Mouse (Mus musculus): ENCODE results near the gene Lsm4. TPM values are rescaled to one million over a fixed set of nuclear protein-coding genes. Genes with fewer than 3 reads are reported as not detected.

The Lsm4 gene
- total and polyA plus RNA-seq, 3 experiments: 143 to 240 (median 168) TPM

DNA sequence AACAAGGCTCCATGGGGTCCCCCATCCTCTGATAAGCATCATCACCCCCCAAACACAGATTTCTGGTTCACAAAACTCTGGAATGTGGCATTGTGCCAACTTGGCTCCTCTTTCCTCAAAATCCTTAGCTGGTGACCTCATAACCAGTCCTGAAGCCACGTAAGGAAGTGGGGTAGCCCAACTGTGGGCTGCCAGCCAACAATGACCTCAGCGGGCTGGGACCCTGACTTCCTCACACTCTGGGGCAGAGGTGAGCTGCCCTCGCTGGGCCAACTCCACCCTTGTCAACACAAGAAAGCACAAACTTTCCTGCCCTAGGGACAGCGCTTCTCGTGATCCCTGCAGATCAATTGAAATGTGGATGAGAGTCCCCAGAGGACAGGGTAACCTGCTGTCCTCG, 39.0 kb upstream of the Lsm4 start:
- peaks cover 2% of the 10 kb centered on the region for H3K9me3 ChIP-seq (replicated peaks; ENCODE audit: low read length)
- dilution Hi-C loops (cut with MboI; ENCODE audit: extremely low pct_ligation_motif_present, extremely low pct_unique_long_range_greater_than_20kb, low sequenced_read_pairs): no loop called here
- H3K79me2 ChIP-seq (replicated peaks; ENCODE audit: control insufficient read depth, extremely low read depth, insufficient read depth, poor library complexity, severe bottlenecking): no peaks in the 10 kb centered on the region
- no peaks in the 10 kb centered on the region for H3K27me3 ChIP-seq (replicated peaks)
- H3K4me2 ChIP-seq (ENCODE audit: insufficient read depth, low read depth, poor library complexity, severe bottlenecking): no peak overlapping the region
- TF ChIP-seq NELFE (IDR thresholded peaks at IDR 0.05; ENCODE audit: low read depth, low read length) (no peak), KAT2A (IDR thresholded peaks at IDR 0.05; ENCODE audit: insufficient replicate concordance, low read length) (no peak)
- peaks cover 36 to 90% of the 10 kb centered on the region in 2 experiments for H3K4me1 ChIP-seq (ENCODE audit: control insufficient read depth in 1 of 2, insufficient read depth in 2 of 2)
- no peak overlapping the region for H3K9ac ChIP-seq (ENCODE audit: insufficient read depth, low read depth)
- no peak for DNase-seq (ENCODE audit: extremely low read depth)
- in situ Hi-C loops (cut with MboI; ENCODE audit: low pct_ligation_motif_present, low pct_unique_long_range_greater_than_20kb, low sequenced_read_pairs): no loop called here
- H3K36me3 ChIP-seq (replicated peaks in 1 of 2; ENCODE audit: control insufficient read depth in 1 of 2, insufficient read depth in 1 of 2, low read length in 1 of 2): no peaks in the 10 kb centered on the region
- H3K27ac ChIP-seq (ENCODE audit: insufficient read depth, low read depth): peak overlapping the region; percentile 100
- no peak overlapping the region for H3K4me3 ChIP-seq (replicated peaks in 1 of 3; ENCODE audit: low read depth in 2 of 3, low read length in 2 of 3, poor library complexity in 1 of 3)

DNA sequence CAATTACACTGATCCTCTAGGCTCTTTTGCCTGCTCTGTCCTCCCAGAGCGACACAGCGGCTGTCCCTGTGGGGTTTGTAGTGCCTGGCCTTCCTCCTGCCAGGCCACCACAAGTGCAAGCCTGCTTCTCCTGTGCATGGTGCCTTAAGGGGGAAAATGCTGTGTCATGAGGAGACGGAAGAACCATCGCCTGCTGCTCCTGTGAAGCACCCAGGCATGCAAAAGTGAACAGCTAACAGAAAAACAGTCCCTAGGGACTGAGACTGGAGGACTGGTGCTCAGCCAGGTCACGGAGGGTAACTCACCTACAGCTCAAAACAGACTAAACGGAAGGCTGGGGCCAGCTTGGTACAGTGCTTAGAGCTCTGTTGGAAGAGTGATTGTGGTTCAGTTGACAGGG, 37.5 kb upstream of the Lsm4 start:
- no peaks in the 10 kb centered on the region for H3K36me3 ChIP-seq (replicated peaks in 1 of 2; ENCODE audit: control insufficient read depth in 1 of 2, insufficient read depth in 1 of 2, low read length in 1 of 2)
- H3K27me3 ChIP-seq (replicated peaks): no peaks in the 10 kb centered on the region
- H3K27ac ChIP-seq (ENCODE audit: insufficient read depth, low read depth): peak overlapping the region; percentile 100
- peak; percentile 99 for DNase-seq (ENCODE audit: extremely low read depth)
- dilution Hi-C loops (cut with MboI; ENCODE audit: extremely low pct_ligation_motif_present, extremely low pct_unique_long_range_greater_than_20kb, low sequenced_read_pairs): no loop called here
- in situ Hi-C loops (cut with MboI; ENCODE audit: low pct_ligation_motif_present, low pct_unique_long_range_greater_than_20kb, low sequenced_read_pairs): no loop called here
- no peaks in the 10 kb centered on the region for H3K79me2 ChIP-seq (replicated peaks; ENCODE audit: control insufficient read depth, extremely low read depth, insufficient read depth, poor library complexity, severe bottlenecking)
- H3K4me2 ChIP-seq (ENCODE audit: insufficient read depth, low read depth, poor library complexity, severe bottlenecking): peak overlapping the region; percentile 54
- no peak overlapping the region for H3K4me3 ChIP-seq (replicated peaks in 1 of 3; ENCODE audit: low read depth in 2 of 3, low read length in 2 of 3, poor library complexity in 1 of 3)
- H3K9me3 ChIP-seq (replicated peaks; ENCODE audit: low read length): peaks cover 2% of the 10 kb centered on the region
- H3K9ac ChIP-seq (ENCODE audit: insufficient read depth, low read depth): peak overlapping the region; percentile 50
- H3K4me1 ChIP-seq (ENCODE audit: control insufficient read depth in 1 of 2, insufficient read depth in 2 of 2): peaks cover 33 to 94% of the 10 kb centered on the region in 2 experiments
- peak; percentile 77 for TF ChIP-seq IRF4 (IDR thresholded peaks at IDR 0.05; ENCODE audit: low read depth, low read length)
- peak; percentile 36; the same call in 1 of the 2 replicates for TF ChIP-seq JUN (IDR thresholded peaks at IDR 0.05; ENCODE audit: insufficient read depth, low read depth, low read length)
- peak; percentile 66; the same call in 1 of the 2 replicates for TF ChIP-seq KAT2A (IDR thresholded peaks at IDR 0.05; ENCODE audit: insufficient replicate concordance, low read length)
- peak; percentile 81 for TF ChIP-seq ELF1 (IDR thresholded peaks at IDR 0.05; ENCODE audit: low read depth, low read length)
- TF ChIP-seq POLR2AphosphoS2 (IDR thresholded peaks at IDR 0.05; ENCODE audit: low read depth, low read length): no peak
- no peak for TF ChIP-seq USF2 (conservative IDR thresholded peaks at IDR 0.05; ENCODE audit: low read depth, low read length)
- peak; percentile 99 for TF ChIP-seq MAFK (IDR thresholded peaks at IDR 0.05; ENCODE audit: insufficient replicate concordance, low read length)
- TF ChIP-seq CTCF (conservative IDR thresholded peaks at IDR 0.05 in 1 of 2, IDR thresholded peaks at IDR 0.05 in 1 of 2; ENCODE audit: low read depth in 2 of 2, low read length in 2 of 2): no peak
- TF ChIP-seq CHD2 (IDR thresholded peaks at IDR 0.05; ENCODE audit: low read length): peak; percentile 68; the same call in 1 of the 2 replicates
- TF ChIP-seq HCFC1 (IDR thresholded peaks at IDR 0.05; ENCODE audit: low read depth, low read length): peak; percentile 56
- no peak for TF ChIP-seq USF1 (IDR thresholded peaks at IDR 0.05; ENCODE audit: low read depth, low read length)
- peak; percentile 93 for TF ChIP-seq BHLHE40 (IDR thresholded peaks at IDR 0.05; ENCODE audit: low read depth, low read length)
- TF ChIP-seq ZNF384 (IDR thresholded peaks at IDR 0.05; ENCODE audit: low read depth, low read length): peak; percentile 35; the same call in 1 of the 2 replicates
- TF ChIP-seq SMC3 (IDR thresholded peaks at IDR 0.05; ENCODE audit: low read depth, low read length): peak; percentile 26; the same call in 1 of the 2 replicates
- peak; percentile 73 for TF ChIP-seq MAX (IDR thresholded peaks at IDR 0.05; ENCODE audit: low read length)
- TF ChIP-seq GABPA (IDR thresholded peaks at IDR 0.05; ENCODE audit: insufficient replicate concordance, low read depth, low read length): peak; percentile 91
- TF ChIP-seq ZKSCAN1 (IDR thresholded peaks at IDR 0.05; ENCODE audit: borderline replicate concordance, low read depth, low read length): no peak
- no peak for TF ChIP-seq E2F4 (IDR thresholded peaks at IDR 0.05; ENCODE audit: insufficient replicate concordance, low read depth, low read length)
- peak; percentile 52 for TF ChIP-seq NELFE (IDR thresholded peaks at IDR 0.05; ENCODE audit: low read depth, low read length)
- TF ChIP-seq MYC (IDR thresholded peaks at IDR 0.05; ENCODE audit: low read depth, low read length): peak; percentile 74
- TF ChIP-seq ZC3H11A (IDR thresholded peaks at IDR 0.05; ENCODE audit: low read depth, low read length): no peak
- TF ChIP-seq JUND (conservative IDR thresholded peaks at IDR 0.05; ENCODE audit: low read depth, low read length): peak; percentile 57; the same call in 1 of the 2 replicates
- TF ChIP-seq MEF2A (IDR thresholded peaks at IDR 0.05; ENCODE audit: borderline replicate concordance, low read depth, low read length): peak; percentile 84
- 0 out of 2 replicates have a peak, but pooled peaks have one; percentile 53 for TF ChIP-seq ZMIZ1 (IDR thresholded peaks at IDR 0.05; ENCODE audit: low read depth, low read length)
- TF ChIP-seq NRF1 (IDR thresholded peaks at IDR 0.05; ENCODE audit: low read depth, low read length): no peak
- peak; percentile 84 for TF ChIP-seq SIN3A (IDR thresholded peaks at IDR 0.05; ENCODE audit: low read length)
- no peak; the same call in 1 of the 2 replicates for TF ChIP-seq RAD21 (IDR thresholded peaks at IDR 0.05; ENCODE audit: low read depth, low read length)
- 0 out of 2 replicates have a peak, but pooled peaks have one; percentile 60 for TF ChIP-seq MAZ (IDR thresholded peaks at IDR 0.05; ENCODE audit: low read depth, low read length)
- TF ChIP-seq RCOR1 (conservative IDR thresholded peaks at IDR 0.05; ENCODE audit: low read depth, low read length): no peak; the same call in 1 of the 2 replicates
- peak; percentile 88 for TF ChIP-seq TCF12 (IDR thresholded peaks at IDR 0.05; ENCODE audit: low read depth, low read length)
- TF ChIP-seq UBTF (IDR thresholded peaks at IDR 0.05; ENCODE audit: low read depth, low read length): no peak
- peak; percentile 94 for TF ChIP-seq ETS1 (conservative IDR thresholded peaks at IDR 0.05; ENCODE audit: low read depth, low read length)
